Mouse (Mus musculus) testis, adult 2 months (tissue): ENCODE data around the gene Hs3st1. TPM values are rescaled to one million over a fixed set of nuclear protein-coding genes. Genes with fewer than 3 reads are reported as not detected.
A peak's percentile ranks its signal among the peaks of the same experiment; 100 is the strongest.

Source experiments
- H3K27ac ChIP-seq: fragments of 200-500 bp; 2 replicates; pipeline ENCODE4 v1.5.1; 2012; ENCODE audit warnings: low read depth, low read length; ENCODE audit not compliant: control insufficient read depth, insufficient read depth
- H3K27me3 ChIP-seq: fragments of 200-500 bp; 2 replicates; pipeline ENCODE4 v1.6.1; 2012; ENCODE audit warnings: mild to moderate bottlenecking, low read length, moderate library complexity; ENCODE audit not compliant: control insufficient read depth, insufficient read depth
- H3K36me3 ChIP-seq: fragments of 200-500 bp; 2 replicates; pipeline ENCODE4 v1.6.1; 2012; ENCODE audit warnings: mild to moderate bottlenecking, low read length; ENCODE audit not compliant: control insufficient read depth, insufficient read depth
- H3K4me1 ChIP-seq: fragments of 200-500 bp; 2 replicates; pipeline ENCODE4 v1.6.1; 2012; ENCODE audit warnings: low read length; ENCODE audit not compliant: control insufficient read depth, insufficient read depth
- H3K4me3 ChIP-seq: fragments of 200-500 bp; 2 replicates; pipeline ENCODE4 v1.5.1; 2012; ENCODE audit warnings: low read depth, mild to moderate bottlenecking, low read length, moderate library complexity, mixed read lengths; ENCODE audit not compliant: control insufficient read depth
- CTCF ChIP-seq: fragments of 200-500 bp; IDR thresholded peaks from 2 replicates; pipeline ENCODE4 v1.5.1; 2012; ENCODE audit warnings: low read depth, mild to moderate bottlenecking, inconsistent platforms, low read length, moderate library complexity; ENCODE audit not compliant: control insufficient read depth, insufficient read depth, insufficient replicate concordance
- POLR2A ChIP-seq: fragments of 200-500 bp; IDR thresholded peaks from 2 replicates; pipeline ENCODE4 v1.6.1; 2012; ENCODE audit warnings: low read depth, mild to moderate bottlenecking, inconsistent platforms, low read length, moderate library complexity; ENCODE audit not compliant: control insufficient read depth
- polyA plus RNA-seq: library from polyadenylated mRNA; depleted of rRNA; stranded (reverse); fragments of >200 nt; gene quantifications from 2 replicates; pipeline ENCODE4 v1.2.3, GENCODE M21; 2012

Gene Hs3st1
- polyA plus RNA-seq, 1 experiment: 1.2 TPM

DNA sequence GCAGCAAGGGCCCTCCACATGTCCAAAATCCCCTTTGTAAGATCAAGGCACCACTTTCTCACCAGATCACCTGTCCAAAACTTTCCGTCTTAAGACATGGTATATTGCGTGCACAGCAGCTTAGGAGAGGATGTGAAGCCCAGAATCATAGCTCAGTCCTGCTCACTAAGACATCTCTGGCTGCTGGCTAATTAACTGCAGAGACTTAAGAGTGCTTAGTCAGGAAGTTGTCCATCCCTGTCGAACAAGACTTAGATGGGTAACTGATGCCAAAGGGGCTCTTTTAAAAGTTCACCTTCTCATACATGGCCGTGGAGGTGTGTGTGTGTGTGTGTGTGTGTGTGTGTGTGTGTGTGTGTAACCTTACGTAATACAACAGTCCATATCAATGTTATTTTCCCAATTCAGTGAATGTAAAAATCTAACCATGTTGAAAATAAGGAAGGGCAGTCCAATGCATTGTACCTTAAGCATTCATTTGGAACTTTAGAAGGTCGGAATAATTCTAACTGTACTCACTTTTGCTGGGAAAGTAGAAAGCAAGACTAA, 113.0 kb downstream of the Hs3st1 start:
- Histone ChIP-seq H3K4me1 (peaks cover 3% of the 10 kb centered on the region; the same call in 1 of the 2 replicates), H3K4me3 (no peak overlapping the region), H3K27me3 (no peaks in the 10 kb centered on the region), H3K36me3 (no peaks in the 10 kb centered on the region), H3K27ac (no peak overlapping the region)
- no peak for TF ChIP-seq POLR2A
- no peak for TF ChIP-seq CTCF

DNA sequence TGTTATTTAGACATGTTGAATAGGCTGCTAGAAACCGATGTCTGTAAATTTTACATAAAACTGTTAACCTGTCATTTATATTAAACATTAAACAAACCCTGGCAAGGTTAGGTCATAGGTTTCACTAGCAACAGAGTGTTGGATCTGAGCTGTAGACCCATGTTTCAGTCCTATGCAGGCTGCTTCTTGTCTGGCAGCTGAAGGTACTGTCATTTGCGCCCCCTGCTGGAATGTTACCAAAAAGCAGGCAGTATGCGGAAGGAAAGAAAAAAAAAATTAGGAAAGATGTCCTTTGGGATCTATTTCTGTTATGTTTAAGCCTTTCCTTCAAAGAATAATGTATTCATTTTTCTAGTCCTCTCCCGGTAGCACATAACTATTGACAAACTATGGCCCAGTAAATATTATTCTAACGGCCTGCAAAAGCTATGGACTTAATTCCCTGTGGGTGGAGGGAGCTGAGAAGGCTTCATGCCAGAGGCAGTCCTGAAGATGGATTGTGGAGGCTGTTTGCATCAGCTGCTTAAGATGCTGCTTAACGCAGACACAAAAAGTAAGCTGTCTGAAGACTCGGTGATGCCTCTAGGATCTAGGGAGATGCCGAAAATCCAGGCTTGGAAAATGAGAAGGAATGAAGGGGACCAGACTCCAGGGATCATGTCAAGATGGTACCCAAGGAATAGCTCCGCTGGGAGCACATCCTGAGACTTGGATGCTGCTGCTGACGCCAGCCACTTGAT, 115.7 kb downstream of the Hs3st1 start:
- TF ChIP-seq POLR2A: no peak
- TF ChIP-seq CTCF: peak; percentile 31; the same call in 1 of the 2 replicates
- H3K36me3 ChIP-seq: no peaks in the 10 kb centered on the region
- H3K27ac ChIP-seq: no peak overlapping the region
- H3K4me1 ChIP-seq: no peaks in the 10 kb centered on the region; the same call in 1 of the 2 replicates
- no peaks in the 10 kb centered on the region for H3K27me3 ChIP-seq
- H3K4me3 ChIP-seq: no peak overlapping the region

DNA sequence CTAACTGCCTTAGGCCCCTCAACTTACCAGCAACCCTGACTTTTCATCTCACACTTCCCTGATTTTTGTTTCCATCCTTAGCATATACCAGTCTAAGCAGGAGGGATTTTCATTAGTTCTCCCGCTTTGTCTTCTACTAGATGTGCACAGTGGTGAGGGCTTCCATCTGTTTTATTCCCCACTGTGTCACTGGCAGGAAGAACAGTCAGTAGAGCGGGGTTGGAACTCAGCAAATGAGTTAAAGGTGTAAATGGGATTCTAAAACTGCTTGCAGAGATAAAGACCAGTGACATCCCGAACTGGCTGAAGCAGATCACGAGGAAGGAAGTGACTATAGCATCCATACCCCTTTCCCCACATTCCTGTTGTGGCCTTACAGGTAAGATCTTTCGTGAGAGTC, 116.3 kb downstream of the Hs3st1 start:
- Histone ChIP-seq H3K27me3 (no peaks in the 10 kb centered on the region), H3K36me3 (no peaks in the 10 kb centered on the region), H3K4me1 (no peaks in the 10 kb centered on the region; the same call in 1 of the 2 replicates), H3K4me3 (no peak overlapping the region), H3K27ac (no peak overlapping the region)
- TF ChIP-seq POLR2A (no peak), CTCF (no peak)

DNA sequence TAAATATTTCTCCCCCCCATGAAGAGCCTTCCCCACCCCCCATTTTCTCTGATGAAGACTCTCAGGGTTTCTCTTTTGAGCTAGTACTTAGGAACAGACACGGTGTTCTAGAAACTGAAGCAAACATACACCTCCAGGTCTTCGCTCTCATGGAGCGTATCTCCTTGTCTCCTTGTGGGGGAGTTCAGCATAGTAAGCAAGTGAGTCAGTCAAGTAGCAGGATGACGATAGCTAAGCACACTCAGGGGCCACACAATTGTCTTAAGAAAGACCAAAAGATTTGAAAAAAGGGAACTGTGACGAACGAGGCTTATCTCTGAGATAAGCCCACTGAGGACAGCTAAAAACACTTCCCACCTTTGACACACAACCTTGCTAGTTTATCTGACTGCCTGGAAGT, 117.4 kb downstream of the Hs3st1 start:
- Histone ChIP-seq H3K27ac (no peak overlapping the region), H3K27me3 (no peaks in the 10 kb centered on the region), H3K36me3 (no peaks in the 10 kb centered on the region), H3K4me3 (no peak overlapping the region), H3K4me1 (no peaks in the 10 kb centered on the region)
- TF ChIP-seq POLR2A (no peak), CTCF (no peak)

DNA sequence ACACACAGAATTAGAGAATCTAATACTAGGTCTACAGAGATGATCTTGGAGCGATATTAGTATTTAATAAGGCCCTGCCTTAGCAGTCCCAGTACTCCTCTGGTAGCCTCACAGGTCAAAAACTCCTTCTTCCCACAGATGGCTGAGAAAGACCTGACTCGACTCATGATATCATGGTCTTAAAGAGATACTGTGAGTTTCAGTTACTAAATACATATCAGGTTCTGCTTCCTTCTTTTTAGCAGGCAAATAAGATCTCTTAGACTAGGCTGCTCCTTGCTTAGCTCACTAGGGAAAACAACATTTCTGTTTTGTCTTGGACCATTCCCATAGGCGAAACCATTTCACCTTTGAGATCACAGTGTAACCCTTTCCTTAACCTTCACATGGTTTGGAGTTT, 119.2 kb downstream of the Hs3st1 start:
- H3K36me3 ChIP-seq: no peaks in the 10 kb centered on the region
- H3K4me1 ChIP-seq: no peaks in the 10 kb centered on the region
- H3K4me3 ChIP-seq: no peak overlapping the region
- TF ChIP-seq POLR2A: no peak
- no peak for TF ChIP-seq CTCF
- no peak overlapping the region for H3K27ac ChIP-seq
- no peaks in the 10 kb centered on the region for H3K27me3 ChIP-seq

DNA sequence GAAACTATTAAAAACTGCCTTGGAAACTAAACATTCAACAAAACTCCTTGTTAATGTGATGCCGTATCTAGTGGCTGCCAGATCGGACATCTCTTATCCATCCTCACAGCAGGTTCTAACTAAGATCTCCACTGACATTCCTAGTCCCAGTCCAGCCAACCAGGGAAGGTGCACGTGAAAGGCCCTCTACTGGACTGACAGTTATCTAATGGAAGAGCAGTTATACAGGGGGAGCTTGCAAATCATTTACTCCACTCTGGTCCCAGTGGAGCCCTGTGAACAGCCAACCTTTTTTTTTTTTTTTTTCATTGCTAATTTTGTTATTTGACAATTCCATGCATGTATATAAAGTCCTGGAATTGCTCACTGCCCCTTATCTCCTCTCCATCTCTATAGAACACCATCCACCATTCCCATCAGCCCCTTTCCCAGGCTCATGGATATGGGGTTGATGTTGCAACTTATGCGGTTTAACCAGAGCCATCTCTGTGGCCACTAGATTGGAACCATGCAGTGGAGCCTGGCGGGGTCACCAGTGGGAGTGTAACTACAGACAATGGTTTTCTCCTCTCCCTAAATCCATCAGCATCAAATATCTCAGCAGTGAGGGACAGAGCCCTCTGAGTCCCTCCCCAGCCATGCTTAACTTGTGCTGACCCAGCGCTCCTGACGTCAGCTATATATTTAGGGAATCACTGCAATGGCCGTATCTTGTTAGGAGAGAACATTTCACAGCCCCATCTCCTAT, 120.8 kb downstream of the Hs3st1 start:
- no peaks in the 10 kb centered on the region for H3K4me1 ChIP-seq
- no peaks in the 10 kb centered on the region for H3K36me3 ChIP-seq

DNA sequence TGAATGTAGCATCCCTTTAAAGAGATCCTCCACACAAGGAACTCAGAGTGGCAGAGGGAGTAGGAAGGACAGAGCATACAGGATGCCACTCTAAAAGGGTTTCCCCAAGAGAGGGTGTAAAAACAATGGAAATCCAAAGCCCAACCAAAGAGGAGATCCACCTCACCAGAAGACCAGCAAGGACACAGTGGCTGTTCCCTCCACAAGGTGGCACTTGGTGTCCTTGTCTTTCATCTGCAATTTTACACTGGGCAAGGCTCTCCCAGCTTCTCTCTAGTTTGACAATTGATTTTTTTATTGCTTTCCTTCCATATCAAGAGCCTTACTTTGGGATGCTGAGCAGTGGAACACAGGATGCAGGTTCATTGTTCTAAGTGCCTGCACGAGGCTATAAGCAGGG, 122.1 kb downstream of the Hs3st1 start:
- Histone ChIP-seq H3K27me3 (no peaks in the 10 kb centered on the region), H3K4me1 (no peaks in the 10 kb centered on the region), H3K4me3 (no peak overlapping the region), H3K36me3 (no peaks in the 10 kb centered on the region), H3K27ac (no peak overlapping the region)
- no peak for TF ChIP-seq CTCF
- TF ChIP-seq POLR2A: no peak

More for the DNA sequence above, 120.8 kb downstream of the Hs3st1 start:
- H3K4me3 ChIP-seq: no peak overlapping the region
- H3K27ac ChIP-seq: no peak overlapping the region
- no peaks in the 10 kb centered on the region for H3K27me3 ChIP-seq
- TF ChIP-seq POLR2A (no peak), CTCF (no peak)
